8 mouse cellular contexts compared by ENCODE assay signal in genomic region chr14:26206926-26207247, GRCm38 (mm10). TPM values are rescaled to one million over a fixed set of nuclear protein-coding genes. Genes with fewer than 3 reads are reported as not detected.
A peak's percentile ranks its signal among the peaks of the same experiment; 100 is the strongest.
DNase-seq lines count a peak whose midpoint lies in the region; ATAC-seq and TF ChIP-seq lines count a peak whose summit lies in the region.
"Not testable (repeated sequence)": the region's sequence is repeated elsewhere in the genome, so short reads cannot be mapped to it uniquely, and the experiment has no call there.

Tmem254b (minus strand) TSS chr14:26207041.

- not testable (repeated sequence) for TF ChIP-seq CTCF in Patski (IDR thresholded peaks at IDR 0.05)

- CTCF ChIA-PET in Patski (lab: Charles Lee): not testable (repeated sequence)

- H3K4me3 ChIP-seq in embryonic facial prominence, embryonic 12.5 days; hindbrain, embryonic 14.5 days (replicated peaks; ENCODE audit: low read length); liver, embryonic 11.5 days (ENCODE audit: low read depth, low read length); midbrain, embryonic 10.5 days; stomach, embryonic 14.5 days (ENCODE audit: low read depth, low read length): not testable (repeated sequence)

- POLR2A ChIA-PET in Patski (lab: Charles Lee): not testable (repeated sequence)

- H3K9ac ChIP-seq in embryonic facial prominence, embryonic 12.5 days; hindbrain, embryonic 14.5 days; liver, embryonic 11.5 days (ENCODE audit: low read depth, low read length); stomach, embryonic 14.5 days (replicated peaks; ENCODE audit: low read depth, low read length): not testable (repeated sequence)

- in situ Hi-C loops in Patski (cut with MboI; ENCODE audit: low pct_unique_long_range_greater_than_20kb): not testable (repeated sequence)

- WGBS in embryonic facial prominence, embryonic 12.5 days: no CpG with 5 or more reads among the region's 10 CpGs
- WGBS in hindbrain, embryonic 14.5 days: no CpG with 5 or more reads among the region's 10 CpGs
- no CpG with 5 or more reads among the region's 10 CpGs for WGBS in liver, embryonic 11.5 days
- WGBS in midbrain, embryonic 10.5 days: no CpG with 5 or more reads among the region's 10 CpGs
- WGBS in stomach, embryonic 14.5 days: no CpG with 5 or more reads among the region's 10 CpGs

- not testable (repeated sequence) for DNase-seq in Patski (ENCODE audit: low read depth, low spot score); gastrocnemius, postnatal 4 days (ENCODE audit: low spot score in 2 of 2); hindbrain, embryonic 14.5 days (ENCODE audit: low spot score); layer of hippocampus, postnatal 10 days (ENCODE audit: low spot score in 2 of 2); liver, embryonic 11.5 days (ENCODE audit: low spot score); midbrain, embryonic 10.5 days (ENCODE audit: low spot score)

- not testable (repeated sequence) for H3K4me2 ChIP-seq in embryonic facial prominence, embryonic 12.5 days (replicated peaks); hindbrain, embryonic 14.5 days (replicated peaks); liver, embryonic 11.5 days; stomach, embryonic 14.5 days (replicated peaks; ENCODE audit: low read depth, low read length)

- not testable (repeated sequence) for H3K27me3 ChIP-seq in Patski; embryonic facial prominence, embryonic 12.5 days; hindbrain, embryonic 14.5 days (ENCODE audit: control insufficient read depth, insufficient read depth, low read length); liver, embryonic 11.5 days (replicated peaks; ENCODE audit: control insufficient read depth, insufficient read depth, low read length); midbrain, embryonic 10.5 days (ENCODE audit: low read depth, poor library complexity, severe bottlenecking); stomach, embryonic 14.5 days (ENCODE audit: control insufficient read depth, insufficient read depth, low read length)

- peak; percentile 76 for ATAC-seq in Patski
- not testable (repeated sequence) for ATAC-seq in embryonic facial prominence, embryonic 12.5 days (ENCODE audit: insufficient number of reproducible peaks, insufficient read depth, low FRiP score, low TSS enrichment)
- ATAC-seq in hindbrain, embryonic 14.5 days (ENCODE audit: low FRiP score): peak; percentile 90
- ATAC-seq in liver, embryonic 11.5 days (replicated peaks; ENCODE audit: low FRiP score): peak; percentile 87
- peak; percentile 83; the same call in 1 of the 2 replicates for ATAC-seq in stomach, embryonic 14.5 days (ENCODE audit: insufficient number of reproducible peaks, insufficient read depth, low FRiP score, low read depth)

- H3K4me1 ChIP-seq in embryonic facial prominence, embryonic 12.5 days; hindbrain, embryonic 14.5 days (replicated peaks; ENCODE audit: control insufficient read depth, insufficient read depth, low read length); liver, embryonic 11.5 days (replicated peaks; ENCODE audit: control insufficient read depth, insufficient read depth, low read length); midbrain, embryonic 10.5 days; stomach, embryonic 14.5 days (ENCODE audit: control insufficient read depth, insufficient read depth, low read length): not testable (repeated sequence)

- not testable (repeated sequence) for H3K36me3 ChIP-seq in embryonic facial prominence, embryonic 12.5 days; hindbrain, embryonic 14.5 days (replicated peaks; ENCODE audit: control insufficient read depth, insufficient read depth); liver, embryonic 11.5 days (ENCODE audit: control insufficient read depth, insufficient read depth, low read length); midbrain, embryonic 10.5 days; stomach, embryonic 14.5 days (ENCODE audit: control insufficient read depth, insufficient read depth, low read length)

- not testable (repeated sequence) for H3K27ac ChIP-seq in embryonic facial prominence, embryonic 12.5 days; hindbrain, embryonic 14.5 days; liver, embryonic 11.5 days (ENCODE audit: low read depth, low read length); midbrain, embryonic 10.5 days (replicated peaks); stomach, embryonic 14.5 days (ENCODE audit: low read length)

- not testable (repeated sequence) for H3K9me3 ChIP-seq in embryonic facial prominence, embryonic 12.5 days; hindbrain, embryonic 14.5 days (ENCODE audit: control insufficient read depth, low read length); liver, embryonic 11.5 days (ENCODE audit: control insufficient read depth, low read length); midbrain, embryonic 10.5 days (replicated peaks); stomach, embryonic 14.5 days (ENCODE audit: control insufficient read depth, low read depth, low read length)

RNA-seq across cellular contexts. Expression of gene Tmem254b, which starts in this region (rescaled TPM):
- polyA plus RNA-seq in Patski (2021): 25.8 TPM
- polyA plus RNA-seq in embryonic facial prominence, embryonic 12.5 days (2016; fragmentation: Nextera tagmentation; extraction: Ambion mirVana): 21.6 and 25.4 TPM in 2 replicates
- 10 to 100 TPM; 11.4 to 12.5 TPM for total RNA-seq in gastrocnemius, postnatal 4 days (2021)
- 30.6 and 32.5 TPM in 2 replicates for polyA plus RNA-seq in hindbrain, embryonic 14.5 days (2014; fragmentation: Nextera tagmentation; extraction: Ambion mirVana)
- total RNA-seq in layer of hippocampus, postnatal 10 days (2021): 10 to 100 TPM; 38.9 to 45.9 TPM
- polyA plus RNA-seq in liver, embryonic 11.5 days (2014; fragmentation: Nextera tagmentation; extraction: Ambion mirVana): 25.9 and 30.3 TPM in 2 replicates
- 15.9 and 20.4 TPM in 2 replicates for polyA plus RNA-seq in midbrain, embryonic 10.5 days (2016; fragmentation: Nextera tagmentation; extraction: Ambion mirVana)
- polyA plus RNA-seq in stomach, embryonic 14.5 days (2014; fragmentation: Nextera tagmentation; extraction: Ambion mirVana): 35.6 and 55.3 TPM in 2 replicates
